Mouse (Mus musculus) spleen, adult 2 months (tissue): Measurements from ENCODE around the gene Chek2. TPM values are rescaled to one million over a fixed set of nuclear protein-coding genes. Genes with fewer than 3 reads are reported as not detected.

Experiments used
- DNase-seq, 2 experiments: peaks; one replicate each; pipeline versions ENCODE4 v3.0.0 to v3.0.0-alpha.2; 2012 to 2021; ENCODE audit warnings: low spot score in 2 of 2, low read depth in 1 of 2
- H3K27ac ChIP-seq: fragments of 200-500 bp; 2 replicates; pipeline ENCODE4 v1.5.1; 2012; ENCODE audit warnings: low read length, inconsistent platforms; ENCODE audit not compliant: insufficient read depth
- H3K27me3 ChIP-seq: fragments of 200-500 bp; 2 replicates; pipeline ENCODE4 v1.6.1; 2012; ENCODE audit warnings: mild to moderate bottlenecking, moderate library complexity, low read length, inconsistent platforms; ENCODE audit not compliant: control insufficient read depth, insufficient read depth
- H3K36me3 ChIP-seq: fragments of 200-500 bp; 2 replicates; pipeline ENCODE4 v1.6.1; 2012; ENCODE audit warnings: mild to moderate bottlenecking, low read length, inconsistent platforms; ENCODE audit not compliant: control insufficient read depth, insufficient read depth
- H3K4me1 ChIP-seq: fragments of 200-500 bp; 2 replicates; pipeline ENCODE4 v1.6.1; 2011; ENCODE audit warnings: inconsistent platforms; ENCODE audit not compliant: control insufficient read depth, insufficient read depth, insufficient read length
- H3K4me3 ChIP-seq: fragments of 200-500 bp; 2 replicates; pipeline ENCODE4 v1.5.1; 2011; ENCODE audit warnings: mild to moderate bottlenecking, inconsistent platforms; ENCODE audit not compliant: insufficient read depth, insufficient read length; ENCODE audit errors: extremely low read depth
- CTCF ChIP-seq: fragments of 200-500 bp; IDR thresholded peaks from 2 replicates; pipeline ENCODE4 v1.5.1; 2011; ENCODE audit warnings: mild to moderate bottlenecking, inconsistent platforms; ENCODE audit not compliant: insufficient read depth, insufficient read length, insufficient replicate concordance; ENCODE audit errors: extremely low read depth
- POLR2A ChIP-seq: fragments of 200-500 bp; IDR thresholded peaks from 2 replicates; pipeline ENCODE4 v1.6.1; 2011; ENCODE audit warnings: low read depth, low read length, inconsistent platforms
- WGBS: fragments of 180-500 bp; shearing (Covaris S2); methylation state at CpG from one replicate; pipeline ENCODE4 v1.1.7; 2018; 5-methylcytosine and 5-hydroxymethylcytosine counted together
- polyA plus RNA-seq: library from polyadenylated mRNA; depleted of rRNA; stranded (reverse); fragments of >200 nt; gene quantifications from 2 replicates; pipeline ENCODE4 v1.2.3, GENCODE M21; 2012

The Chek2 gene
- polyA plus RNA-seq, 1 experiment, result 6.7 TPM

DNA sequence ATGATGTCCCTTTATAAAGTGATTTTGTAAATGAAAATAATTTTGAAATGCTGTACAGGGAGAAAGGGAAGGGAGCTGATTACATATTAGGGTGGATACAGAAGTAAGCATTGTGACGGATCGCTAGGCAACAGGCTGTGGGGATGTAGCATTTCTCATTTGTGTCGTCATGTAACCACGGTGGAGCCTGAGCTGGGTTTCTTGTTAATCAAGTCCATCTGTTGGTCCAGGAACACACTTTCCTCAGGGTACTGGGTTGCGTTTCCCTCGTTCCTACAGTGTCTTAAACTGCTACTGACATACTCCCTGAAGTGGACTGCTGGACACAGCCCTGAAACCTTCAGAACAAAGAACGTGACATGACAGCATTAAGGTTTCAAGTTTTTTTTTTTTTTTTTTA is 58.4 kb downstream of the Chek2 start:
- TF ChIP-seq CTCF, result no peak
- no peak for TF ChIP-seq POLR2A
- DNase-seq, result no peak
- 89% methylated on average over 7 of the region's 7 CpGs for WGBS
- Histone ChIP-seq H3K27ac (no peak overlapping the region), H3K4me3 (no peak overlapping the region), H3K4me1 (no peaks in the 10 kb centered on the region), H3K27me3 (no peaks in the 10 kb centered on the region), H3K36me3 (no peaks in the 10 kb centered on the region)

DNA sequence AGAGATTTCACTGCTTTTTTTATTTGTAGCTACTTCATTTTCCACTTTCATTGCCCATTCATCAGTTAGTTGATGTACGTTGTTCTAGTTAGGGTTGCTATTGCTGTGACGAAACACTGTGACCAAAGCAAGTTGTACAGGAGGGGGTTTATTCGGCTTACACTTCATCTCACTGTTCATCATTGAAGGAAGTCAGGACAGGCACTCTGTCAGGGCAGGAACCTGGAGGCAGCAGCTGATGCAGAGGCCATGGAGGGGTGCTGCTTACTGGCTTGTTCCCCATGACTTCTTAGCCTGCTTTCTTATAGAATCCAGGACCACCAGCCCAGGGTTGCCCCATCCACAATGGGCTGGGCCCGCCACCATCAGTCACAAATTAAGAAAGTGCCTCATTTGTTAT is 59.0 kb downstream of the Chek2 start:
- Histone ChIP-seq H3K4me1 (no peaks in the 10 kb centered on the region), H3K4me3 (no peak overlapping the region), H3K36me3 (no peaks in the 10 kb centered on the region), H3K27ac (no peak overlapping the region), H3K27me3 (no peaks in the 10 kb centered on the region)
- no peak for DNase-seq
- TF ChIP-seq POLR2A (no peak), CTCF (no peak)
- WGBS, result 93% methylated on average over 4 of the region's 4 CpGs

DNA sequence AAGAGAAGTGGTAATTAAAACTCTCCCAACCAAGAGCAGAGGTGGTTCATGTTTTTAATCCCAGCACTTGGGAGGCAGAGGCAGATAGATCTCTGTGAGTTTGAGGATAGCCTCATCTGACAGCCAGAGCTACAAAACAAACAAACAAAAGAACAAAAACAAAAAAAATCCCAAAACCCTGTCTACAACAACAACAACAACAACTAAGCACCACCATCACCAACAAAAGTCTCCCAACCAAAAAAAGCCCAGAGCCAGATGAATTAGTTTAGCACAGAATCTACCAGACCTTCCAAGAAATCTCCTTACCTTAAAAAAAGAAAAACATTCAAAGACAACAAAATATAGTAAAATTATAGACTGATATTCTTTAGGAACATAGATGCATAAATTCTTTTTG is 60.6 kb downstream of the Chek2 start:
- TF ChIP-seq POLR2A (no peak), CTCF (no peak)
- DNase-seq, result no peak
- Histone ChIP-seq H3K4me3 (no peak overlapping the region), H3K27ac (no peak overlapping the region), H3K4me1 (no peaks in the 10 kb centered on the region), H3K27me3 (no peaks in the 10 kb centered on the region), H3K36me3 (no peaks in the 10 kb centered on the region)

DNA sequence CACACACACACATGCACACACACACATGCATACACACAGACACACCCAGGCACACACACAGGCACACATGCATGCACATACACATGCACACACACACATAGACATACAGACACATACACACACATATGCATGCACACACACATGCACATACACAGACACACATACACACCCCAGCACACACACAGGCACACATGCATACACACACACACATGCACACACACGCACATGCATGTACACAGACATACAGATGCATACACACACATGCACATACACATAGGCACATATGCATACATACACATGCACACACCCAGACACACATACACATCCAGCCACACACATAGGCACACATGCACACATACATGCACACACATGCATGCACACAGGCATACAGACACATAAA is 66.9 kb downstream of the Chek2 start:
- H3K4me3 ChIP-seq, result no peak overlapping the region
- TF ChIP-seq CTCF (no peak), POLR2A (no peak)
- DNase-seq, result no peak
- H3K27ac ChIP-seq, result no peak overlapping the region
- H3K27me3 ChIP-seq, result no peaks in the 10 kb centered on the region
- H3K4me1 ChIP-seq, result no peaks in the 10 kb centered on the region
- H3K36me3 ChIP-seq, result no peaks in the 10 kb centered on the region
- WGBS, result 97% methylated on average over 1 of the region's 1 CpGs

DNA sequence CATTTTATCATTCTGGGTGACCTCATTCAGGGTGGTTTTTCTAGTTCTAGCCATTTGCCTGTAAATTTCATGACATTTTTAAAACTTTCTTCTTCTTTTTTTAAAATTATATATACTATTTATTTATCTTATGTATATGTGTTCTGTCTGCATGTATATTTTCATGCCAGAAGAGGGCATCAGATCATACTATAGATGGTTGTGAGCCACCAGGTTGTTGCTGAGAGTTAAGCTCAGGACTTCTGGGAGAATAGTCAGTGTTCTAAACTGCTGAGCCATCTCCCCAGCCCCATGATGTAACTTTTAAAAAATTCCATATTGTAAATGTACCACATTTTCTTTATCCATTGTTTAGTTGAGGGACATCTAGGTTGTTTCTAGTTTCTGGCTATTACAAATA is 69.1 kb downstream of the Chek2 start:
- no peaks in the 10 kb centered on the region for H3K4me1 ChIP-seq
- no peak for TF ChIP-seq POLR2A
- no peak for TF ChIP-seq CTCF
- DNase-seq, result no peak
- H3K4me3 ChIP-seq, result no peak overlapping the region
- no peaks in the 10 kb centered on the region for H3K36me3 ChIP-seq
- no peaks in the 10 kb centered on the region for H3K27me3 ChIP-seq
- H3K27ac ChIP-seq, result no peak overlapping the region

DNA sequence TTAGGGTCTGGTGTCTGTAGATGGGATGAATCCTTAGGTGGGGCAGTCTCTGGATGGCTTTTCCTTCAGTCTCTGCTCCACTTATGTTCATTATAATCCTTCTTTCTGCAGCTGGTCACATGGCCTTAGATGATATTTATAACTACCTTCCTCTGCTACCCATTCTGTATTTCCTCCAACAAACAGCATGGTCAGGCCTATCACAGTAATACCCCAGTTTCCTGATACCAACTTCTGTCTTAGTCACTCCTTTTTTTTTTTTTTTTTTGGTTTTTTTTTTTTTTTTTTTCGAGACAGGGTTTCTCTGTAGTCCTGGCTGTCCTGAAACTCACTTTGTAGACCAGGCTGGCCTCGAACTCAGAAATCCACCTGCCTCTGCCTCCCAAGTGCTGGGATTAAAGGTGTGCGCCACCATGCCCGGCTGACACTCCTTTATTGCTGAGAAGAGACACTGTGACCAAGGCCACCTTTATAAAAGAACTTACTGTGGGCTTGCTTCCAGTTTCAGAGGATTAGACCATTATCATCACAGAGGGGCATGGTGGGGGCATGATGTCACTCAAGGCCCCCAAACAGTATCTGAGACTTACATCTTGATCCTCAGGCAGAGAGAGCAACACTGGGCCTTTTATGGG is 70.3 kb downstream of the Chek2 start:
- TF ChIP-seq POLR2A (no peak), CTCF (no peak)
- 60% methylated on average over 4 of the region's 4 CpGs for WGBS
- no peak overlapping the region for H3K27ac ChIP-seq
- no peak overlapping the region for H3K4me3 ChIP-seq
- no peaks in the 10 kb centered on the region for H3K4me1 ChIP-seq
- DNase-seq, result no peak
- no peaks in the 10 kb centered on the region for H3K27me3 ChIP-seq
- H3K36me3 ChIP-seq, result no peaks in the 10 kb centered on the region

DNA sequence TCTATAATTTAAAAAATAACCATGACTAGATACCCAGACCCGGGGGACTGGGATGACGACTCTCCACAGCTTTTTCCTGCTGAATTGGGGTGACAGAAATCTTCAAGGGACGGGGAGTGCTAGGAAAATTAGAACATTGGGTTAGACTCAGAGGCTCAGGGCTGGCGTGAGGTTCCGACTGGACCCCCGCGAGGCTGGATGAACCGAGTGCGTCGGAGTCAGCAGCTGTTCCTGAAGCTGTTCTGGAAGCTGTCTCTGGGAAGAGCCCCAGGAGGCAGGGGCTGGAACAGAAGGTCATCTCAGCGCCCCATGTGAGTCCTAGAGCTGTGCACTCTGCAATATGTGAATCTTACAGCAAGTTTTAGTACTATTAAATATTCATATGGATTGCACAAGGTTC is 75.1 kb downstream of the Chek2 start:
- Histone ChIP-seq H3K27ac (no peak overlapping the region), H3K4me1 (no peaks in the 10 kb centered on the region), H3K27me3 (no peaks in the 10 kb centered on the region), H3K36me3 (no peaks in the 10 kb centered on the region), H3K4me3 (no peak overlapping the region)
- WGBS, result 92% methylated on average over 11 of the region's 11 CpGs
- TF ChIP-seq CTCF (no peak), POLR2A (no peak)
- no peak for DNase-seq
